Mouse (Mus musculus) embryonic facial prominence, embryonic 14.5 days (tissue): ENCODE results near the gene Cntnap2. TPM values are rescaled to one million over a fixed set of nuclear protein-coding genes. Genes with fewer than 3 reads are reported as not detected.
A peak's percentile ranks its signal among the peaks of the same experiment; 100 is the strongest.

Experiments
- ATAC-seq: fragments of 200-750 bp; cut with Nextera tagmentation; 2 replicates; pipeline ENCODE4 v1.8.0; 2017; ENCODE audit warnings: low read depth, moderate number of reproducible peaks, moderate TSS enrichment
- DNase-seq: peaks from one replicate; pipeline ENCODE4 v3.0.0-alpha.2; 2015; ENCODE audit warnings: low spot score
- H3K27ac ChIP-seq: fragments of 300-500 bp; sonication (generic); replicated peaks from 2 replicates; pipeline ENCODE4 v1.5.1; 2014; ENCODE audit warnings: low read depth, mild to moderate bottlenecking, low read length, moderate library complexity
- H3K27me3 ChIP-seq: fragments of 300-500 bp; sonication (generic); replicated peaks from 2 replicates; pipeline ENCODE4 v1.6.1; 2014; ENCODE audit warnings: low read length; ENCODE audit not compliant: control insufficient read depth, insufficient read depth
- H3K36me3 ChIP-seq: fragments of 300-500 bp; sonication (generic); 2 replicates; pipeline ENCODE4 v1.6.1; 2014; ENCODE audit warnings: low read length, mixed read lengths; ENCODE audit not compliant: control insufficient read depth, insufficient read depth
- H3K4me1 ChIP-seq: fragments of 300-500 bp; sonication (generic); 2 replicates; pipeline ENCODE4 v1.6.1; 2014; ENCODE audit warnings: antibody characterized with exemption, low read length; ENCODE audit not compliant: control insufficient read depth, insufficient read depth
- H3K4me2 ChIP-seq: fragments of 300-500 bp; sonication (generic); 2 replicates; pipeline ENCODE4 v1.6.1; 2014; ENCODE audit warnings: low read depth, mild to moderate bottlenecking, low read length, moderate library complexity, mixed read lengths
- H3K4me3 ChIP-seq: fragments of 300-500 bp; sonication (generic); 2 replicates; pipeline ENCODE4 v1.5.1; 2014; ENCODE audit warnings: low read depth, mild to moderate bottlenecking, low read length
- H3K9ac ChIP-seq: fragments of 300-500 bp; sonication (generic); 2 replicates; pipeline ENCODE4 v1.6.1; 2014; ENCODE audit warnings: low read depth, mild to moderate bottlenecking, low read length, moderate library complexity, mixed read lengths
- H3K9me3 ChIP-seq: fragments of 300-500 bp; sonication (generic); 2 replicates; pipeline ENCODE4 v1.6.1; 2016; ENCODE audit warnings: low read length; ENCODE audit not compliant: control insufficient read depth
- WGBS: fragments of 180-500 bp; shearing (Covaris S2); extraction: QIAGEN DNeasy Blood & Tissue Kit; methylation state at CpG from one replicate; pipeline ENCODE4 v1.1.7; 2014; 5-methylcytosine and 5-hydroxymethylcytosine counted together
- polyA plus RNA-seq: library from polyadenylated mRNA; unstranded; fragments of >200 nt; fragmentation: Nextera tagmentation; extraction: Ambion mirVana; gene quantifications from 2 replicates; pipeline ENCODE4 v1.2.1, GENCODE M21; 2014

Cntnap2 gene
- polyA plus RNA-seq, 1 experiment from 2014 or later: 2.3 TPM

GRCm38 (mm10) chr6:45205039-45205438 lies 145.9 kb downstream of the Cntnap2 start:
- no peak overlapping the region for H3K4me2 ChIP-seq
- H3K36me3 ChIP-seq: no peaks in the 10 kb centered on the region
- no peaks in the 10 kb centered on the region for H3K4me1 ChIP-seq
- H3K4me3 ChIP-seq: no peak overlapping the region
- no peaks in the 10 kb centered on the region for H3K9me3 ChIP-seq
- no peaks in the 10 kb centered on the region for H3K27me3 ChIP-seq
- DNase-seq (no peak), ATAC-seq (no peak)
- H3K27ac ChIP-seq: no peak overlapping the region
- WGBS: 72% methylated on average over 2 of the region's 2 CpGs
- H3K9ac ChIP-seq: no peak overlapping the region

DNA sequence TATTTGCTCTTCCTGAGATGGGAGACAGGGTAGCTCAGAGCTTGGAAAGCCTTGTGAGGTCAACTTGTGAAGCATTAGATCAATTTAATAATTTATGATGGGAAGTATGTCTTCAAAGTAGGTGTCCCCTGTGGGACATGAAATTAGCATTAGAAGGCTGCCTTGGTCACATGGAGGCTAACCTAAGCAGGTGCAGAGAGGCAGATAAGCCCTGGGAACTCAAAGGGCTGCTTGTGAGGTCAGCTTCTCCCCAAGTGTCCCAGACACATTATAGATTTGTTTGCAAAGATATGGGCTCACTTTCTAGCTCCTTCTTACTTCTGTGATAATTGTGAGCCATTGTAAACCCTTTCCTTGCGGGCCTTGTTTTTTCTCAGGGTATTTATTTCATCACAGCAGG lies 155.2 kb downstream of the Cntnap2 start:
- ATAC-seq (no peak), DNase-seq (no peak)
- 45% methylated on average over 1 of the region's 1 CpGs for WGBS
- H3K27me3 ChIP-seq: no peaks in the 10 kb centered on the region
- no peaks in the 10 kb centered on the region for H3K36me3 ChIP-seq
- no peaks in the 10 kb centered on the region for H3K9me3 ChIP-seq
- no peaks in the 10 kb centered on the region for H3K4me1 ChIP-seq
- no peak overlapping the region for H3K4me2 ChIP-seq
- no peak overlapping the region for H3K27ac ChIP-seq
- H3K9ac ChIP-seq: no peak overlapping the region
- H3K4me3 ChIP-seq: no peak overlapping the region

GRCm38 (mm10) chr6:45229002-45229401 lies 169.8 kb downstream of the Cntnap2 start:
- WGBS: 79% methylated on average over 1 of the region's 1 CpGs
- Histone ChIP-seq H3K9ac (no peak overlapping the region), H3K27ac (no peak overlapping the region), H3K9me3 (no peaks in the 10 kb centered on the region), H3K4me1 (no peaks in the 10 kb centered on the region), H3K4me3 (no peak overlapping the region), H3K4me2 (no peak overlapping the region), H3K36me3 (no peaks in the 10 kb centered on the region), H3K27me3 (no peaks in the 10 kb centered on the region)
- ATAC-seq (no peak), DNase-seq (no peak)

GRCm38 (mm10) chr6:45232571-45232970 lies 173.4 kb downstream of the Cntnap2 start:
- ATAC-seq: no peak; the same call in 1 of the 2 replicates

GRCm38 (mm10) chr6:45236531-45236930 lies 177.4 kb downstream of the Cntnap2 start:
- Histone ChIP-seq H3K4me1 (no peaks in the 10 kb centered on the region), H3K27me3 (no peaks in the 10 kb centered on the region), H3K36me3 (no peaks in the 10 kb centered on the region), H3K9ac (no peak overlapping the region), H3K4me3 (no peak overlapping the region), H3K27ac (no peak overlapping the region), H3K4me2 (no peak overlapping the region), H3K9me3 (no peaks in the 10 kb centered on the region)
- 63% methylated on average over 4 of the region's 4 CpGs for WGBS
- ATAC-seq (0 out of 2 replicates have a peak, but pooled peaks have one; percentile 37), DNase-seq (peak; percentile 41)

More at GRCm38 (mm10) chr6:45232571-45232970, 173.4 kb downstream of the Cntnap2 start:
- Histone ChIP-seq H3K9me3 (no peaks in the 10 kb centered on the region), H3K9ac (no peak overlapping the region), H3K27ac (no peak overlapping the region), H3K4me3 (no peak overlapping the region), H3K4me1 (no peaks in the 10 kb centered on the region), H3K4me2 (no peak overlapping the region), H3K27me3 (no peaks in the 10 kb centered on the region), H3K36me3 (no peaks in the 10 kb centered on the region)
- no peak for DNase-seq
- 85% methylated on average over 3 of the region's 3 CpGs for WGBS

- DNase-seq: no peak
- H3K4me2 ChIP-seq: no peak overlapping the region
- H3K27me3 ChIP-seq: no peaks in the 10 kb centered on the region
Measured at GRCm38 (mm10) chr6:45238117-45238516, 179.0 kb downstream of the Cntnap2 start.

DNA sequence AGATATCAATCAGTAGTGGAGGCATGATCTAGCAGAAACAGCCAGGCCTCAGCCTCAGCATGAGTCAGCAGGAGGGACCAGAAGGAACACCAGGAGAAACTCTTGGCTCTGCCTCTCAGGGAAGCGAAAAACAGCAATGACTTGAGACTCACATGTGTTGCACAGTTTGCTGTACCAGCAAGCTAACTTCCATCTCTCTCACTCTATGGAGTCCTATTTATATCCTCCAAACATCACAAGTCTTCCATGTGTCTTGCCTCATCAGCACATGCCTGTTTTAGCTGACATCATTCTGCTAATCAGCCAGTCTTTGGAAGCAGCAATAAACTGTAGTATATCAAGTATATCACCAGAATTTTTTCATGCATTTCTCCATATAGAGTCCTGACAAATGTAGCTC lies 182.1 kb downstream of the Cntnap2 start:
- Histone ChIP-seq H3K4me1 (no peaks in the 10 kb centered on the region), H3K27ac (no peak overlapping the region), H3K9me3 (no peaks in the 10 kb centered on the region), H3K4me3 (no peak overlapping the region), H3K9ac (no peak overlapping the region), H3K36me3 (no peaks in the 10 kb centered on the region), H3K4me2 (no peak overlapping the region), H3K27me3 (no peaks in the 10 kb centered on the region)
- 80% methylated on average over 1 of the region's 1 CpGs for WGBS
- ATAC-seq (no peak), DNase-seq (no peak)

More at GRCm38 (mm10) chr6:45238117-45238516, 179.0 kb downstream of the Cntnap2 start:
- Histone ChIP-seq H3K4me1 (no peaks in the 10 kb centered on the region), H3K36me3 (no peaks in the 10 kb centered on the region), H3K9me3 (no peaks in the 10 kb centered on the region), H3K4me3 (no peak overlapping the region), H3K27ac (no peak overlapping the region), H3K9ac (no peak overlapping the region)
- no peak for ATAC-seq

GRCm38 (mm10) chr6:45244680-45245079 lies 185.5 kb downstream of the Cntnap2 start:
- H3K27me3 ChIP-seq: no peaks in the 10 kb centered on the region
- H3K4me2 ChIP-seq: no peak overlapping the region
- no peaks in the 10 kb centered on the region for H3K4me1 ChIP-seq
- H3K9ac ChIP-seq: no peak overlapping the region
- H3K36me3 ChIP-seq: no peaks in the 10 kb centered on the region
- no peak for ATAC-seq
- no peak overlapping the region for H3K27ac ChIP-seq
- no peak overlapping the region for H3K4me3 ChIP-seq
- no peaks in the 10 kb centered on the region for H3K9me3 ChIP-seq
- no peak for DNase-seq
- WGBS: 76% methylated on average over 1 of the region's 1 CpGs

DNA sequence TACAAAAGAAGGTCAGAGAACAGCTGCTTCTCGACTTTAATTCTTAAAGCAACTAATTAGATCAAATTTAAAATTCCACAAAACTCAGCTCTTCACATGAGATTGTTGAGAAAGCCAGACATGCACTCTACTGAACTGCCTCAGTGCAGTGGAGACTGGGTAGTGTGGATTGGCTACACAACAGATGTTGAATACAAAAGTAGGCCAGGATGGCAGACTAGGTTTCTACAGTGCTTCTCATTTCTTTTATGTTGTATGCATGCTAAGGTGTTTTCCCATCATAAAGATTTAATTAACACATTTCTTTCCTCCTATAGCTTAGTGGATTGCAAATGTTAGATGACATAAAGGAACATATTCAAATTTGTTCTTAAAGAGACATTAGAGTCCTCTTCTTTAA lies 198.9 kb downstream of the Cntnap2 start:
- no peaks in the 10 kb centered on the region for H3K27me3 ChIP-seq
- H3K36me3 ChIP-seq: no peaks in the 10 kb centered on the region
- no peak overlapping the region for H3K27ac ChIP-seq
- H3K4me1 ChIP-seq: no peaks in the 10 kb centered on the region
- no peak overlapping the region for H3K4me3 ChIP-seq
- H3K4me2 ChIP-seq: no peak overlapping the region
- no peaks in the 10 kb centered on the region for H3K9me3 ChIP-seq
- no peak overlapping the region for H3K9ac ChIP-seq
- 46% methylated on average over 1 of the region's 1 CpGs for WGBS
- DNase-seq (no peak), ATAC-seq (no peak)
